Mouse (Mus musculus) adrenal gland (tissue): ENCODE measurements around the gene Klhdc4.

Source experiments
- intact Hi-C: fragments of 180-260 bp; cut with DNase I; formaldehyde crosslinking; loops from one replicate; pipeline ENCODE4 v1.15.1; 2025

Gene Klhdc4

GRCm38 (mm10) chr8:121811931-121812570, 17.3 kb downstream of the Klhdc4 start:
- intact Hi-C loops = no loop called here

GRCm38 (mm10) chr8:121811502-121811901, 17.9 kb downstream of the Klhdc4 start:
- intact Hi-C loops = no loop called here

- intact Hi-C loops = no loop called here
Observed at GRCm38 (mm10) chr8:121809524-121810155, 19.7 kb downstream of the Klhdc4 start.

GRCm38 (mm10) chr8:121808032-121808431, 21.3 kb downstream of the Klhdc4 start:
- intact Hi-C loops = no loop called here

DNA sequence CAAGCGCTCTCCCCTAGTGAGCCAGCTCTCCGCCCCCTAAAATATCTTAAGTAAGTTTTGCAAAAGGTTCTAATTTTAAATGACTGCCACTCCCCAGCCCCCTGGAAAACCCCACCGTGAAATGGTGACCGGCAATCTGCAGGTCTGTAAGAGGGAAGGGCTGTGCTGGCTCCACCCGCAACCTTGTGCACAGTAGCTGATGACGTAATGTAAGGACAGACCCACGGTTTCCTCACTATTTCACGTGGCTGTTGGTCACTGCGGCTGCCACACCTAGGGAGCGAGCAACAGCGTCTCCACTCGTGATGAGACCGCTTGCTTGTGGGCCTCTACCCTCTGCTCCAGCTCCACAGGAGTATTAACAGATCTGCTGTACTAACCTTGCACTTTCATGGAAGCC, 23.2 kb downstream of the Klhdc4 start:
- intact Hi-C loops = no loop called here

GRCm38 (mm10) chr8:121804829-121805228, 24.5 kb downstream of the Klhdc4 start:
- intact Hi-C loops = no loop called here

DNA sequence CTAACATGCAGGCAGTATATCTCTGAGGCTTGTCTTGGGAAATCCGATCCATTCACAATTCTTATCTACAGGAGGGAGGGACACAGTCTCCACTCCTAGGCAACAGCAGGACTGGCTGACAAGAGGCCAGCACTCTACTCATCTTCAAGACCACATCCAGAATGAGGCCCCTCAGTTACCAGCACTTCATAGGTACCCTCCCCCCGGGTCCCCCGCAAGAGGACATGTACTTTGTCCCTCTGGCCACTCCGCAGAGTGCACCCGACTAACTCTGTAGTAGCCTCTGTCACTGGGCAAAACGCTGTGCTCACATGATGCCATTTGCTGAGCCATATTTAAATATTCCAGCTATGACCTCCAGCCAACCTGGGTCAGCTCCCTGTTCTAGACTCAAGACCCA, 31.0 kb downstream of the Klhdc4 start:
- intact Hi-C loops = no loop called here

GRCm38 (mm10) chr8:121796406-121796805, 33.0 kb downstream of the Klhdc4 start:
- intact Hi-C loops = no loop called here

DNA sequence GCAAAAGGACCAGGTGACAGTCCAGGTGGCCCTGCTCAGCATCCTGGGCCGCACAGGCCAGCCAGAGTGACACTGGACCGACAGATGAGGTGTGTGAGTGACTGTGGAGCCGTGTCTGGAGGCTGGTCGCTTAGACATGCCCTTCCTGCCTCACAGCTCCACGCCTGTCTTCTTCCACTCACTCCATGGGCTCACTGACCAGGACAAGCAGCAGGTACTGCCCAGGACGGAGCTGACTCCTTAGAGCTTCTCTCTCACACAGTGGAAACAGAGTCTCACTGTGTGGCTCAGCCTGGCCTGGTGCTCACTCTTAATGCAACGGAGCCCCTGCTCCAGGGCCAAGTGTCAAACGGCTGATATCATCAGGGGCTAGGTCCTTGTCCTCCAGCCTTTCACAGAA, 33.9 kb downstream of the Klhdc4 start:
- intact Hi-C loops = no loop called here

- intact Hi-C loops = no loop called here
Observed at GRCm38 (mm10) chr8:121794151-121794550, 35.2 kb downstream of the Klhdc4 start.

DNA sequence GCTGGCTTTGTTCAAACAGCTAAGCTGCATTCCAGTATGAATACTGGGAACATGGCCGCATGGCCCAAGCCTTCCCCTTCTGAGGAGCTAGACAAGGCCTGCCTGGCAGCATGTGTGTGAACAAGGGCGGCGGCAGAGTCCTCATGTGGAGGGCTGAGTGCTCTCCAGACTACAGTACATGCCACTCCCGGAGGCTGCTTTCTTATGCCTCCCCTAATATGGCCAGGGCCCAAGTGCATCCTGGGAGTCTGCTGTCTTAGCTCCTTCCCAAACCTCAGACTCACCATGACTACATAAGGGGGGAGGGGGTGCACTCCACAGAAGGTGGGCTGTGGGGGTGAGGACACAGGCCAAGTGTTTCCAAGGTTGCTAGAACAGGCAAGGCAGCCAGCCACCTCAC, 36.7 kb downstream of the Klhdc4 start:
- intact Hi-C loops = no loop called here

GRCm38 (mm10) chr8:121792159-121792558, 37.2 kb downstream of the Klhdc4 start:
- intact Hi-C loops = no loop called here

DNA sequence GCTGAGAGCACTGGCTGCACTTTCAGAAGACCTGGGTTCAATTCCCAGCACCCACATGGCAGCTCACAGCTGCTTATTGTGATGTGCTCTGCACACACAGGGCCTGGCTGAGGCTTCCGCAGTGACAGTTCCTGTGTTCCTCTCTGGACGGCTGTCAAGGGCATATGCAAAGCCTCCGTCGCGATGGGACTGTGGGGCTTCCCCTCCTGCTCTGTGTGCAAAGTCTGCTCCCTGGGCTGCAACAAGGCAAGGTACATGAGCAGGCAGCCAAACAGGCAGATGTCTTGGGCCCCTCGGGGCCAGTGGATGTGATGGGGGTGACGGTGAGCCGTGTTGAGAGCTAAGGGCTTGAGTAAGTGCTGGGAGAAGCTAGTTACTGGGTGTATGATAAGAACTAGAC, 40.6 kb downstream of the Klhdc4 start:
- intact Hi-C loops = no loop called here

DNA sequence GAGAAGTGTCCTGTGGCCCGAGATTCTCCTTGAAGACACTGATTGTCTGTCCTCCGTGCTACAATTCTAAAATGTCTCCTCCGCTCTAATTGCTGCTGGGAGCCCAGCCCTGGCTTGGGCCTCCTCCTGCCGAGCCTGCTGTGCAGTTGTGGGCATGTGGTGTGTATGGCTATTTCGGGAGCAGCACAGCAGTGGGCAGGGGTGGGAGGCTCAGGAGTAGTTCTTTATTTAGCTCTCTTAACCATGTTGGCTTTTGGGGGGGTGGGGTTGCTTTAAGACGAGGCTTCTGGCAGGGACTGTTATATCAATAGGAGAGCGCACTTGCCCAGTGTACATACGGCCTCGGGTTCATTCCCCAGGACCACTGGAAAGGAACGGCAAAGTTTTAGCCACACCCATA, 42.8 kb downstream of the Klhdc4 start:
- intact Hi-C loops = no loop called here

DNA sequence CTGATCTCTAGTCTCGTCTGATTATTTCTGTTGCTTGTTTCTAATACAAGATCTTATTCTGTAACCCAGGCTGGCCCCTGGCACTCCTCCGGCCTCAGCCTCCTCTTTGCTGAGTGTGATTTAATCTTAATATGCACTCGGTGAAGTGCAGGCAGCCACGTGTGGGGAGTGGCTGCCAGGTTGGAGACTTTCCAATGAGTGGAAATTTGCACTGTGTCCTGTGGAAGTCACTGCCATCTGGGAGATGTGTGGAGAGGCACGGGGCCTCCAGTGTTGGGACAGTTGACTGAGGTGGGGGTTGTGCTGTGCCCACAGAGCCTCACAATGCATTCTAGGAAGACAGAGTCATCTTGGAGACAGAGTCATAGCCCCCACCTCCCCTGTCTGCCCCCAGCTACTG, 46.9 kb downstream of the Klhdc4 start:
- intact Hi-C loops = no loop called here

GRCm38 (mm10) chr8:121773876-121774275, 55.5 kb downstream of the Klhdc4 start:
- intact Hi-C loops = no loop called here

GRCm38 (mm10) chr8:121770845-121771752, 58.3 kb downstream of the Klhdc4 start:
- intact Hi-C loops = no loop called here

DNA sequence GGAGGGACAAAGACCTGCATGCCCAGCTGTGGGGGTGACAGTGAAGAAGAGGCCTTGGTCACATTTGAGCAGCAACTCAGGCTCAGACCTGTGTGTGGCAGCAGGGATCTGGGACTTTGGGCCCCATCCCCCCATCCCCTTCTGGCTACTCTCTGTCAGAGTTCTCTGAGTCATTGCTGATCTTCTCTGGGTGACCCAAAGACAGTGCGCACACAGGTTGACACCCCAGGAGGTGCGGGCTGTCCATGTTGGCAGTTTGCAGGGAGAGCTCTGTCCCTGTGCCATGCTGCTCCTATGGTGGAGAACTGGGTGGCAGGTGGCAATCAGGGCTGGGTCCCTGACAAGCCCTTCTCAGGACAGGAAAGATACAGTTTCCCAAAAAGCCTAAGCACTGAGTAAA, 59.7 kb downstream of the Klhdc4 start:
- intact Hi-C loops = no loop called here

- intact Hi-C loops = no loop called here
Observed at GRCm38 (mm10) chr8:121769095-121769494, 60.3 kb downstream of the Klhdc4 start.

DNA sequence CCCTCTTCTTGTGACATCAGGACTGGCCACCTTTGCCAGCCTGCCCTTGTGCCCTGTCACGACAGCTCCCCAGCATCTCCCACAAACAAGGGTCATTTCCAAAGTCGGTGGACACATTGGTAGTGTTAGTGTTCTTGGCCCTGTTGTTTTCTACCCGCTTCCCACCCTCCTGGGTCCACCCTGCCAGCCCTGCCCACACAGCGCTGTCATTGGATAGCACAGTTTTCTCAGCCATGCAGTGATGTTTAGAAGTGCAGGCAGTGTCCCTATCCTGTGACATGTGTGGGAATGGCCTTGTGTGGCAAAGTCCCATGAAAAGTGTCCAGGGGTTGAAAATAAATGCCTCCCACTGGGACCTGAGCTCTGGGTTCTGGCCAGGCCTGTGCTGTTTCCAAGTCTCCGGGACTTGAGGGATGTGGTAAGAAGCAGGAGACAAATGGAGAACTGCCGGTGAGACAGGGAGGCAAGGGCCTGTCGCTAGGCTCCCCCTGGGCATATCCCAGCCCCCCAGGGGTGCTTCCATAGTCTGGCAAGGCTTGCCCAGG, 63.7 kb downstream of the Klhdc4 start:
- intact Hi-C loops = no loop called here

DNA sequence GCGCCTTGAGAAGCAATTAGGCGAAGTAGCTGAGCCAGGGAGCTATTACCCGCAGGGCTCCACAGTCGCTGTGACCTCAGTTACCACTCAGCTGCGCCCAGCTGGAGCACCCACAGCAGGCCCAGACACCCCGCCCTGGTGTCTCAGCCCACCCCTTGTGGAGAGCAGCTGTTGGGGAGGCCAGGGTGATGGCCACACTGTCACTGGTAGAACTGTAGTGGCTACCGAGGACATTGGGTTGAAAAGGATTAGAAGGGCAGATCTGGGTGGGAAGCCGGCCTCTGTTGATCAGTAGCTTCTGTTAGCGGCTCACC, 65.7 kb downstream of the Klhdc4 start:
- intact Hi-C loops = no loop called here

GRCm38 (mm10) chr8:121762999-121763699, 66.2 kb downstream of the Klhdc4 start:
- intact Hi-C loops = no loop called here
